Mouse (Mus musculus): Measurements from ENCODE around the gene Pard3b. TPM values are rescaled to one million over a fixed set of nuclear protein-coding genes. Genes with fewer than 3 reads are reported as not detected.

Pard3b gene
- total RNA-seq, 2 experiments from 2014 or later = 4.6 TPM

DNA sequence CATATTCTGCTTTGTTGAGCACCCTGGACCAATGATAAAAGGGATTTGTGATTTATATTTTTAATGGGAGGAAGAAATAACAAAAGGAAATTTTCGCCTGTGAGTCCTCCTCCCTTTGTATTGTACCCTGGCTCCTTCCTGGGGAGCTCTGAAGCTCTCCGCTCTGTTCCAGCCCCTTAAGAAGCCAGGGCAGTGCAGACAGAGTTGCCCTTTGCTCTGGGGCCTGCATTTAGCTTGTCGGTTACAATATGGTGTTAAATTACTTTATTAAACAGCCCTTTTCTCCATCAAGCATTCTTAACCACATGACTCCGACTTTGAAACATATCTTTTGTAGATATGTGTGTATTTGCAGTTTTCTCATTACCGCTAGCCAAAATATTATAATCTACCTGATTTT, 379.7 kb downstream of the Pard3b start:
- DNase-seq (ENCODE audit: extremely low spot score in 1 of 2, low spot score in 2 of 2) = no peak
- intact Hi-C loops (cut with DNase I) = no loop called here

DNA sequence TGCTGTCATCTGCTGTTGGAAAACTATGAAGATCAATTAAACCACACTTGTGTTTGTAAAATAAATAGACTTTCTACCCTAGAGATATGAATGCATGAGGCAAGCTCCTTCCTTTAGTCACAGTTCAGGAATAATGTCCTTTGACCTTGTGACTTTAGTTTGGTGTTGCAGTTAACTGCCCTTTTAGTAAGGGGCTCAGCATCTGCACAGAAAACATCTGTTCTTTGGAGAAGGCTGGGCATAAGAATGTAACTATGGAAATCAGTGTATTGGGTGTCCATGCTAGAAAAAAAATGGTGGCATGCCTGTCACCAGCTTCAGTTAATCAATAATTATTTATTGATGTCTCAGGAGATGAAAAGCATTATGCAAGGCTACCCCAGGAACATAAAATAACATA, 381.1 kb downstream of the Pard3b start:
- no peak for DNase-seq (ENCODE audit: extremely low spot score in 1 of 2, low spot score in 2 of 2)
- intact Hi-C loops (cut with DNase I) = no loop called here

DNA sequence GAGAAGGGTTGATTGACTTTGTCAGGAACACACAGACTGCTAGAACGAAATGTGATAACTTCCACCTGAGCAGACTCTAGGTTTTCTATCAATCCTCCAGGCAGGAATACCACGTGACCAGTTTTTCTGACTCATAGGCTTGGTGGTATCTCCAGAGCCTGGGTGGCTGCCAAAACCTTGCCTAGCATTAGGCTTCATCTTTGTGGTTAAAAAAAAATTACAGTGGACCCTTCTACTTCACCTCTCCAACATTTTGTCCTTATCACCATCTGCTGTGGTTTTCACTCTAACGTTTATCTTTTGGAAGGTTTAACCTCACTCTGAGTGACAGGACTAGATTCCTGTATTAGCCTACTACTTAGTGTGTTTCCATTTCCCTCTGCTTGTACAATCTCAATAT, 403.1 kb downstream of the Pard3b start:
- DNase-seq (ENCODE audit: extremely low spot score in 1 of 2, low spot score in 2 of 2) = no peak
- intact Hi-C loops (cut with DNase I) = no loop called here

DNA sequence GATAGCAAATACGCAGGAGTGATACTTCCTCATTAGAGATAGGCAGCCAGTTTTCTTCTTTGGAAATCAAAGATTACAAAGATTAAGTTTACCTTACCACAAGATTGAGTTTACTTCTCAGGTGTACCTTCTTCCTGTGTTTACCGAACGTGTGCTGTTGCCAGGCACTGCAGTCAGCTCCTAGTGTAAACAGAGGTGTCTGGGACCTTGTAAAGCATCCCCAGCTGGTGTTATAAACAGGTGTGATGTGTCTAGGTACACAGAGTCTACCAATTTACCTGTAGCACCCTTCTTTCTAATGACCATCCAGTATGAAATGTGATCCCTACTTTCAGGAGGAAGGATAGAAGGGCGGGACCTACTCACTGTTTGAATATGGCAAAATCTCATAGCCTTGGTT, 410.0 kb downstream of the Pard3b start:
- intact Hi-C loops (cut with DNase I) = no loop called here
- no peak for DNase-seq (ENCODE audit: extremely low spot score in 1 of 2, low spot score in 2 of 2)

DNA sequence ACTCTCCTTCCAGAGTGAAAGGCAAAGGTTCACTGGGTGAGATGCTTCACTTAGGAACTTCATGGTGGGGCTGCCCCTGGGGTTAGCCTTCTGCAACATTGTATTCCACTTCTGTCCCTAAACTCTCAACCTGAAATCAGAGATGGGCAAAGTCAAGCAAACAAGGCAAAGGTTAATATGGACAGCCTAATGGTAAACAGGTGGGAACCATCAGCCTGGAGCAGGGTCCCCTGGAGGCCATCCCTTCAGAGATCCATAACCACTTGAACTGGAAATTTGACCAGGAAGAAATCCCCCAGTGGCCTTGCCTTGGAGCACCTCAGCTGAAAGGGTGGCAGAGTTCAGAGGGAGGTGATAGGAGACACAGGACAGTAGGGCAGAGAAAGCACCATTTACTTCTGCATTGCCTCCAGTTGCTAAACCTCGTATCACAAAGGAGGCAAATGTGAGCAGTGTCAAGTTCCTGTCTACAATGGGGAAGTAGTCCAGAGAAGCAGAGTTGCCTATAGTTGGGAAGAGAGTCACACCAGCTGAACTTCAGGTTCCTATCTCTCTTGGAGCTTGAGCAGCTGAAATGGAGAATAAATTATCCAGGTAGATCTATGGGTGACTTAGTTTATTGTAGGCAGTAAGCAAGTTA, 412.7 kb downstream of the Pard3b start:
- intact Hi-C loops (cut with DNase I) = no loop called here
- DNase-seq (ENCODE audit: extremely low spot score in 1 of 2, low spot score in 2 of 2) = no peak

DNA sequence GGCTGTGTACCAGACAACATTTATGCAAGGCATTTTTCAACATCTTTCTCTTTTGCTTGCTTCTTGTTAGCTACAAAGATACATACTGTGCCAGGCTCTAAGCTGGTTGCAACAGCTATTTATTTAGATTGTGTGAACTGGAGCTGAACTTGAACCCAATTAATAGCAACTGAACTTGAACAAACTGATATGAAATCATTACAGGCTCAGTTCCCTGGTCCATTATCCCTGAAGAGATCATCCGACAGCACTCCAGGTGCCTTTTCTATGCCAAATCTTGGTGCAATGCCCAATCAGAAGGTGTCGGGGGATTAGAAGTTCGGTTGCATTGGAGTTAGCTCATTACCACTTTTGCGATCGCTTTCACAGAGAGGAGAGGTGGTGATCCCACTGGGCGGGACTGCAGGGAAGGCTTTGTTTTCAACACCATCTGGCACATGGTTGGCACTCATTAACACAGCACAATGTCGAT, 414.6 kb downstream of the Pard3b start:
- intact Hi-C loops (cut with DNase I) = no loop called here
- DNase-seq (ENCODE audit: extremely low spot score in 1 of 2, low spot score in 2 of 2) = no peak

DNA sequence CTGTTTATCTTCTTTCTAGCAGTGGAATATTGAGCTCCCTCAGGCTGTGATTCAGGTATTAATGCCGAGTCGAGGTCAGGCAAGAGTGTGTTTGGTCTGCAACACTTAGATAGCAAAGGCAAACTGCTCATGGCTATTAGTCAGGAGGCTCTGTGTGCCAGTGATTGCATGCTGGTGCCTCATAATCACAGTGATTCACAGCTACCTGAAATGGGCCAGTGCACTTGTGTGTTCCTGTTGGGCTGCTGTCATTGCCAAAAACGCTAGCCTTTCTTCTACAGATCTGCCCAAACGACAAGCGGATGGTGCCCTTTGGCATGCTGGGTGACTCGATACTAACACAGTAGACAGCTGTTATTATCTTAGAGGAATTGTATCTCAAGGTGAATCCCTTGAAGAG, 416.7 kb downstream of the Pard3b start:
- no peak for DNase-seq (ENCODE audit: extremely low spot score in 1 of 2, low spot score in 2 of 2)
- intact Hi-C loops (cut with DNase I) = no loop called here

DNA sequence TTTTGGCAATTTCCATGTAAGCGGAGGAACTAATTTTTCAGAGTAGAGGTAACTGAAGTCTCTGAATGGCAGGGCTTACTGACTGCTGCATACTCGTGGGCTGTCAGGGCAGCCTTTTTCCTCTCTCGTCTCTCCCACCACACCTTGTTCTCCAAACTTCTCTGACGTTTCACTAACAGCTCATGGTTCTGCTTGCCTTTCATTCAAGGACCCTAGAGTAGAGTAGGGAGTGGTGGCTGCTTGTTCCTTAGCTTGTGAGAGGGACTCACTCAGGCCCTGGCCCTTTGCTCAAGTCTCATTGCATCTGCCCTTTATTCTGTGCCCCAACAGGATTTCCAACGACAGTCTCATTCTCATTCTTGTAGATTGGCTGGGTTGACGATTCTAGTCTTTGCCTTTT, 432.0 kb downstream of the Pard3b start:
- no peak for DNase-seq (ENCODE audit: extremely low spot score in 1 of 2, low spot score in 2 of 2)
- intact Hi-C loops (cut with DNase I) = no loop called here

DNA sequence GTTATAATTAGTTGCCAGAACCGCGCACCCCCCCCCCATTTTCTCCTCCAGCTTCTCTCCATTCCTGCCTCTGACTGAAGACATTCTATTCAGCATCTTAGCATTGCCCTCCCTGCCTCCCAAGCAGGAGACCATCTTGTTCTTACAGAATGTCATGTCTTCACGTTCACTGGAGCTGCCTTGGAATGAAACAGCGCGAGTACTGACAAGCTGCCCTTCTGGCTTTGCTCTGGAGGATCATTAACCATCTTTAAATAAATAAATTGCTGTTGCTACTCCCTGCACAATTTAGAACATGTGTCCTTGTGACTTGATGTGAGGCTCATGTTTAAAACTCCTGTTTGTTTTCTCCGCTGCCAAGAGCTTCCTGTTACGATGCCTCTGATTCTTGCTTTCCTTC, 432.5 kb downstream of the Pard3b start:
- DNase-seq (ENCODE audit: extremely low spot score in 1 of 2, low spot score in 2 of 2) = no peak
- intact Hi-C loops (cut with DNase I) = no loop called here

DNA sequence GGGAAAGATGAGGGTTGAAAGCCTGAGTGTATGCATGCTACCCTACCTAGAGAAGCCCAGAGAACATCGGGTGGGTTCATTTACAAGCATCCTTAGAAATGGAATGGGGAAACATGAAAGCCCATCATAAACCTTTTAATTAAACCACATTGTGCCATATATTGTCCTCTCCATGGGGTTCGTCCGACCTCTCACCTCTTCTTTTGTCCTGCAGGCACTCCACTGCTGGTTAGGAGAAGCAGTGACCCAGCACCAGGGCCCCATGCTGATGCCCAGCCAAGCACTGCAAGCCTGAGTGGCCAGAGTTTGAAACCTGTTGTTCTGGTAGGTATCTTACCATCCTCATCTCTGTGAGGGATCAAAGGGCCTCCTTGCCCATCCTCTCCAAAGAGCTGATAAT, 437.5 kb downstream of the Pard3b start:
- intact Hi-C loops (cut with DNase I) = no loop called here
- DNase-seq (ENCODE audit: extremely low spot score in 1 of 2, low spot score in 2 of 2) = no peak

DNA sequence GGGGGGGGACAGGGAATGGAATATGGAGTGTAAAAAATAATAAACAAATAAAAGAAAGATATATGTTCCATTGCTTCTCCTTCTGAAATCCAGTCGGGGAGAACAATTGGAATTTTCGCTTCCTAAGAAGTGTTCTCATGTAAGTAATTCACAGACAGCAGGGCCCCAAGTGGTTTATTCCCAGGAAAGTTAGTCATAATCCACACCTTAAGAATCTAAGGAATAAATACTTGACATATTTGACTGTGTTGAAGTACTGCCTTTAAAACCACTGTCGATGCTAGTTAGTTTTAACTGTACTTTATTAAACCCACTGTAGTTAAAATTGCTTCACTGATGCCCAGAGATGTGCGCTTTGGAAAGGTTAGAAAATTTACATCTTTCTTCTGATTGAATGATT, 442.5 kb downstream of the Pard3b start:
- no peak for DNase-seq (ENCODE audit: extremely low spot score in 1 of 2, low spot score in 2 of 2)
- intact Hi-C loops (cut with DNase I) = no loop called here

DNA sequence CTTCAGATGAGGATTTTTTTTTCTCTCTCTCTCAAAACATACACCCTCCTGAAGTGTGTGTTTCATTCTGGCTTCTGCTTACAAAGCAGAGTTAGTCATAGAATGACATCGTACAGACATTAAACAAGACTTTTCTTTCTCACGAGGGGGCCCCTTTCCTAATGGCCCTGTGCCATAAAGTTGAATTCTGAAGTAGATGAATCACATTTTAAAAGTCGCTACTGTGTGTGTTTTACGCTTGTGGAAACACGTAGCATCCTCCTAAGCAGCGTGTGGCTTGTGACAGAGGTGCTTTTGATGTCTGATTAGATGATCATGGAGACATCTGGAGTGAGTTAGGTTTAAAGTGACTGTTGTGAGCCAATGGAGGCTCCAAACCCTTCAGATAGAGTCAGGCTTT, 447.4 kb downstream of the Pard3b start:
- intact Hi-C loops (cut with DNase I) = no loop called here
- DNase-seq (ENCODE audit: extremely low spot score in 1 of 2, low spot score in 2 of 2) = peak in 1 of 2 experiments; percentile 24

DNA sequence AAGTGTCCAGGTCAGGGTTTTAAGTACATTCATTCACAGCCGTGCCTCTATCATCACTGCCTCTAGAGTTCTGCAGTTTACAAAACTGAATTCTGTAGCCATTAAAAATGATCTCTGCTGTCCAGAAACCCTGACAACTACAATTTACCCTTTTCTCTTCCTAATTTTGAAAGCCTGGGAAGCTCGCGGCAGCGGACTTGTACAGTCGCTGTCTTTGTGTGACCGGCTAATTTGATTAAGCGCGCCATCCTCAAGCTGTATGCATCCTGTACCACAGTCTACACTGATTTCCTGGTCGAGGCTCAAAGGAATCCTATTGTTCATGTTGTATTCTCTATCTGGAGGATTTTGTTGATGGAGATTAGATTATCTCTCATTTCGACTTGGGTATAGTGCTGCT, 448.8 kb downstream of the Pard3b start:
- no peak for DNase-seq (ENCODE audit: extremely low spot score in 1 of 2, low spot score in 2 of 2)
- intact Hi-C loops (cut with DNase I) = no loop called here

DNA sequence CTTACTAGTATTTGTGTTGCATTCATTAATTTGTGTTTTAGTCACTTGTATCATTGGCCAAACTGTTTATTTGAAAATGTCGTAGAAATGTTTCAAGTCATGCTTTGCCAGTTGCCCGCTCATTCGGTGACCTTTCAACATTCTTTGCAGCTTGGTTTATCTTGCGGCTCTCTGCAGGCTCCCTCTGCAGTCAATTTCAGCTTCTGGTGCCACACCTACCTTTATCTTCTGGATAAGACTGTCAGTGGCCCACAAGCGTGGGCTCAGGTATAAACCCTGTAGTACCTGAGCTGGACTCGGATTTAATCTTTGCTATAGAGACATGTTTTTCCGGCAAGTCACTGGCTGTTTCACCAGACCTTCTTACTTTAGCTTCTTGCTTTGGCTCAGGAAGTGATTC, 456.3 kb downstream of the Pard3b start:
- intact Hi-C loops (cut with DNase I) = no loop called here
- DNase-seq (ENCODE audit: extremely low spot score in 1 of 2, low spot score in 2 of 2) = no peak

DNA sequence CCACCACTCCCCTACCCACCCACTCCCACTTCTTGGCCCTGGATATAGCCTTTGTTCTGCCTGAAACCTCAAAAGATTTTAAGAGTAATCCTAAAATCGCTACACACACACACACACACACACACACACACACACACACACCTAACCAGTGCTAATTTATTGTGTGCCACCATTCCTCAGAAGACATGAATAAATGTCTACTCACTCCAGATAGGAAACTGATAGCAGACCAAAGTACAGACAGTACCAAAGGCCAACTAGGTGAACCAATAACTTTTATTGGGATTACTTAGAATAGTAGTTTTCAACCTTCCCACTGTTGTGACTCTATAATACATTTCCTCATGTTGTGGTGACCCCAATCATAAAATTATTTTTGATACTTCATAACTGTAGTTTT, 483.8 kb downstream of the Pard3b start:
- intact Hi-C loops (cut with DNase I) = no loop called here
- no peak for DNase-seq (ENCODE audit: extremely low spot score in 1 of 2, low spot score in 2 of 2)

DNA sequence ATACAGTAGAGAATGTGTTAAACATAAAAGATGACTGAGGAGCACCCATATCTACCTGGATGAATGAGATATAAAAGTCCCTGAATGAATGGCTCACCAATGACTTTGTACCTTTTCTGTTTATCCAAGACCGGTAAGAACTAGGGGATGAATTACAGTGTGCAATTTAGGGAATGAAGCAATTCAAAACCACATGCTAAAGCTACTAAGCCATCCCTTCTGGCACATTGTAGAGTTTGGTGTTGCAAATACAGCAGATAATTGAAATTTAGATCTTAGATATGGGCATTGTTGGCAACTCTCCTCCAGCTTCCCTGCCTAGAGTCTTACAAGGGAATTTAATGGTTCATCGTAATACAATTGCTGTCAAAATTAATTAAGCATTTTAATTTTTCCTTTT, 490.6 kb downstream of the Pard3b start:
- no peak for DNase-seq (ENCODE audit: extremely low spot score in 1 of 2, low spot score in 2 of 2)
- intact Hi-C loops (cut with DNase I) = no loop called here

DNA sequence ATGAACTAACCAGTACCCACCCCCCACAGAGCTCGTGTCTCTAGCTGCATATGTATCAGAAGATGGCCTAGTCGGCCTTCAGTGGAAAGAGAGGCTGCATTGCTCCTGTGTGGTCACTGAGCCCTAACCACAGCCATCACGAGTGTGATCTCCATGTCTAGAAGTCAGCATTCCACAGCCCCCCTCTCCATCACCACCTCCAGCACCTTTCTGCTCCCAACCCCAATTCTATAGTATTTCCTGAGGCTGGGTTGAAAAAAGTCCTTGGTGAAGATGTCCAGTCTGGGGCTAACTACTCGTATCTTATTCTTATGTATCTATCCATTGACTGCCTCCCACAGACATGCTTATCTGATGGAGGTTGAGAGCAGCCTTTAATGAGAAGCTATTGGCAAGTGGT, 509.5 kb downstream of the Pard3b start:
- DNase-seq (ENCODE audit: extremely low spot score in 1 of 2, low spot score in 2 of 2) = no peak
- intact Hi-C loops (cut with DNase I) = no loop called here

DNA sequence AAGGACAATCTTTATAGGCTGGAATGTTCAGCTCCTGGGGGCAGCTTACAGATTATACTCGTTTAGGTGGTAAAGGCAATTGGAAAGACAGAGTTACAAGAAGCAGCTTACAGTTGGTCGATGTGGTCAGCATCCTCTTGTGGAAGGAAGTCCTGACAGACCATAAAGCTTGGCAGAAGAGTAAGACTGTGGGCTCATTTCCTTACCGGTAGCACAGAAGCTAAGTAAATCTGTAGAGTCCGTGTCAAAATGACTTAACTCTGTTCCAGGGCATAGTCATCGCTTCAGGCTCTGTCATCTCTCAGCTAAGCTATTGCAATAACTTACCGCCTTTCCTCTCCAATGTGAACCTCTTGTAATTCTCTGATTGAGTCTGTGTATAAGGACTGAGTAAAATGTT, 510.2 kb downstream of the Pard3b start:
- intact Hi-C loops (cut with DNase I) = no loop called here
- no peak for DNase-seq (ENCODE audit: extremely low spot score in 1 of 2, low spot score in 2 of 2)

DNA sequence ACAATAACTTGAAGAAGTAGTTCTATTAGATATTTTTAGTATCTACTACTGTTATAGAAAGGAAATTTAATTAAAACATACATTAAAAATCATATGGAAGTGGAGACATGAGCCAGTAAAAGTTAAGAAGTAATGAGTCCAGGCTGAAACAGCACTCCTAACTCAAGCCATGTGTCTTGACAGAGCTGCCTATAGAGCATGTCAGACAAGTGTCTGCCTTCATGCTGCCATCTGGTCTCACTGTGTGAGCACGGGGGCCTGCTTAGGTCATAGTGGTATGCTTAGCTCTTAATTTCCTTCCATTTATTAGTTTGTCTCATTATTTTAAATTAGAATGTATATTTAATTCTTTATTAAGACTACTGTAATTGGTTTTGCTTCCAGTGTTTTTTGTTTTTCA, 517.3 kb downstream of the Pard3b start:
- intact Hi-C loops (cut with DNase I) = no loop called here

DNA sequence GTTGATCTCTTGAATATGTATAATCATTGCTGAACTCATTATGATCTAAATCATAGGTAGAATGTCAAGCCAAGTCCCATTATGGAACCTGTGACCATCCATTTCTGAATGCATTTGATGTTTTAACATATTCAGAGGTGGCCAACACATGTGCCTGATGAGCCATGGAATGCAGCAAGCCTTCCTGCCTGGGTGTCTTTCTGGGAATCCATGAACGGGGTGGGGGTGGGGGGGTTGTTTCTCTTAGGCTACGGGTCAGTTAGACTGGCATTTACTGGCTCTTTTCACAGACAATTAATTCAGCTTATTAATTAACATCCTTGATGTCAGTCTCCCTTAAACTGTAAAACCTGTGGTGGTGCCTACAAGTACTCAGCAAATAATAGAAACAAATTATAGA, 521.0 kb downstream of the Pard3b start:
- intact Hi-C loops (cut with DNase I) = no loop called here
- no peak for DNase-seq (ENCODE audit: extremely low spot score in 1 of 2, low spot score in 2 of 2)

More for the DNA sequence above, 517.3 kb downstream of the Pard3b start:
- DNase-seq (ENCODE audit: extremely low spot score in 1 of 2, low spot score in 2 of 2) = no peak

DNA sequence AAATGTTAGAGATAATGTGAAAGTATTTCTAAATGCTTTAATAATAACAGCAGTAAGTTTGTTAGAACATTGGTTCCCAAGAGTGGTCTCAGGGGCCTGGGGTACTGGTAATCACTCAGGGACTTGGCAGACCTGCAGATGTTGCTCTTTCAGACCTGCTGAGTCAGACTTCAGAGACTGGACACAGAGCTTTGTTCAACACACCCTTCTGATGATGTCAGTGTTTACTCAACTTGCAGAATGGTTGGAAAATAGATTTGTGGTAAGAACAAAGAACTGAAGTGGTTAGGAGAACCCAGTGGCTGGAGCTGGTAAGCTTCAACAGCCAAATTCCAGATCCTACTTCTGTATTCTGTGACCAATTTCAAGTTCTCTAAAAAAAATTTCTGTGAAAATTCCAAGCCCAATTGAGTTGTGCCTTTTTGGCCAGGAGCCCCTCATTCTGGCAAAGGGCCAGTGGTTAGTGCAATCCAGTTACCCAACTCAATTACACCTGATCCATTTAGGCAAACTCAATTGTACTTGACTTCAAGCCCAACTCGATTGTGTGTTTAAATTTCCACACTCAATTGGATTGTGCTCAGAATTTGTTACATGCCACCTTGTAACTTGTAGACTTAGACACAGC, 536.5 kb downstream of the Pard3b start:
- intact Hi-C loops (cut with DNase I) = no loop called here
- peak in 1 of 2 experiments; percentile 18 for DNase-seq (ENCODE audit: extremely low spot score in 1 of 2, low spot score in 2 of 2)

All from left cerebral cortex, postnatal 10 days (tissue).